Mouse (Mus musculus) embryonic stem cell, embryonic (primary cell): ENCODE results near the gene S100pbp.

ENCODE experiments used
- CTCF ChIA-PET, 4 experiments: fragments of 300-600 bp in 2 of 4; fragments of 350-600 bp in 2 of 4; sonication (Branson Sonifier 250); formaldehyde crosslinking; loops; one replicate each; lab custom pipeline; 2022; ENCODE audit warnings: inconsistent platforms in 2 of 4; lab: Charles Lee
- POLR2A ChIA-PET, 4 experiments: fragments of 300-600 bp in 2 of 4; fragments of 350-600 bp in 2 of 4; sonication (Branson Sonifier 250); formaldehyde crosslinking; loops; one replicate each; lab custom pipeline; 2022; ENCODE audit warnings: antibody characterized with exemption in 4 of 4, inconsistent platforms in 1 of 4; lab: Charles Lee

Gene S100pbp

DNA sequence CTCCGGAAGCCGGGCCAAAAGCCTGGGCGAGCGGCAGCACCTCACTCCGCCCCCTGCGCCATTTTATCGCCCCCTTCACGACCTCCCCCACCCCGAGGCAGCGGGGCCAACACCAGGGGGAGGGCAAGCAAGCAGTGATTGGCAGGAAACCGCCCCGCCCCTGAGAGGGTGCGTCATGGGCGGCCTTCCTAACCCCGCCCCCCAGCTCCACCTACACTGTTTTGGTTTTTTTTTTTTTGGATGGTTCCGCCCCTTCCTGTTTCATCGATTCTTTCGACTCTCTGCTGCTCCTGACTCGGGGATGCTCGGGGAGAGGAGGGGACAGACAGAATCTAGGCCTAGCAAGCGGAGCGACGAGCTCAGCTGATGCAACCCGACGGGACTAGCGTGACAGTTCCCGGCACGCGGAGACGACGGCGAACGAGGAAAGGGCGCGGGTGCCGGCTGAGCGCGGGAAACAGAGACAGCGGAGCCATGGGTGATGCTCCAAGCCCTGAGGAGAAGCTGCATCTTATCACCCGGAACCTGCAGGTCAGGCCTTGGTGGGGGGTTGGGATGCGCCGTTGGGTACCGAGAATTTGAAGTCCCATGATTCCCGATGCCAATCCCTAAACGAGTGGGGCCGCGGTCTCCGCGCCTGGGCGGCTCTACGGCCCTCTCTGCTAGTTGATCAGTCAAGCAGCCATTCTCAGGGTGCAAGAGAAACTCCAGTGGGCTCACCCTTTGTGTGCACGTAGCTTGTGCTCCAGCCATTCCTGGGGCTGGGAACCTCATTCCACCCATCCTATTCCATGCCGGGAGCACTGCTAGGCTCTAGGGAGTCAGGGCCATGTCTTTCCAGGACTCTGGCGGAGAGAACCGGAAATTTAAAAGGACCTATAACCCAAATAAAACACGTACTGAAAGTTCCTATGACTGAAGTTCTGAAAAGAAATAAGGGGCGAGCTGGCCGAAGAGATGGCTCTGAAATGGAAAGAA, at the start of gene S100pbp, which contains the start of gene Yars:
Gene S100pbp (minus strand): TSS at position 186 of the 978 bp plus-strand sequence.
Gene Yars (plus strand): TSS at position 219 of the 978 bp plus-strand sequence.
- CTCF ChIA-PET, result interaction anchor here (0.6 to 1.2 kb wide), 20 partner anchors 10 to 1365 kb away, joined by 3 to 8 read pairs (median 4); no protein-coding TSS in a partner anchor

DNA sequence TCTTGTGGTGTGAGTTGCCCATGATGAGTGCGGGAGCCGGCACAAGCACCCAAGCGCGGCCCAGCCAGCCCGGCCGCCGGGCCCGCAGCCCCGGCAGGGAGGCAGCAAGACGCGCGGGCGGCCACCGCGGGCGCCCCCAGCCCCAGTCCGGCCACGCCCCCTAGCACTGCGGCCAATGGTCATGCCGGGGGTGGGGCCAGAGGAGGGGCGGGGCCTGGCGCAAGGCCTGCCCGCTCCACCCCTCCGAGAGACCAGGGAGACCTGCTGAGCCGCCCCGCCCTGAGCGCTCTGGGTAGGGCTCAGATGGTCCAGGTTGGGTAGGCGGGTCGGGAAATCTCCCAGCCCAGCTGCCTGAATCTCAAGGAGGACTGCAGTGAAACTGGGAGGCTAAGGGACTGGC, 49.5 kb upstream of the S100pbp start:
- POLR2A ChIA-PET, result interaction anchor here (0.6 to 59.8 kb wide), 16 partner anchors 2 to 190 kb away, joined by 3 to 2422 read pairs (median 4); partner anchors contain the start of genes C77080 (in 2 of the 4), Rnf19b (in 1 of the 4), S100pbp (in 1 of the 4) and Yars (in 1 of the 4)
- CTCF ChIA-PET, result interaction anchor here in 2 of 4 experiments (1.0 to 1.1 kb wide), 2 partner anchors 18 to 37 kb away, joined by 4 read pairs; no protein-coding TSS in a partner anchor

More for the DNA sequence above, at the start of gene S100pbp, which contains the start of gene Yars:
- POLR2A ChIA-PET, result interaction anchor here (0.5 to 3.2 kb wide), 145 partner anchors 8 to 1876 kb away, joined by 3 to 38 read pairs (median 4); partner anchors contain the start of genes C77080 (in 3 of the 4), Bsdc1 (in 2 of the 4), Fndc5 (in 2 of the 4) and Azin2 (in 1 of the 4)

DNA sequence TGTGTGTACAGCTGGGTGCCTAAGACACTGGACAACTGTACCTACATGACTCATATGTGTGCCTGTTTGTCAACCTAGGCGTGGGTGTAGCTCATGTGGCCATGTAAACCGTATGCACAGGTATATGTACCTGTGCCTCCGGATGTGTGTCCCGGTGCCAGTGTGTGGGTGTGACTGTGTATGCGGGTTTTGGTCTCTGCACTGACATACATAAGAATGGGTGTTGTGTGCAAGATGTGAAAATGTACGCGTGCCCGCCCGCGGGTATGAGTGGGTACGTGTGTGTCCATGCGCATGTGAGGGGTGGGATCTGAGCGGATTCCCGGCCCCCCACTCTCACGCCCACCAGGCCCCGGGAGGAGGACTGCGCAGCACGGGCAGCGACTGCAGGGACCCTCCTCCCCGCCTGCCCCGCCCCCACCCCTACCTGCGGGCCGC, 49.1 kb upstream of the S100pbp start:
- CTCF ChIA-PET, result interaction anchor here in 2 of 4 experiments (1.0 to 1.1 kb wide), 2 partner anchors 18 to 37 kb away, joined by 4 read pairs; no protein-coding TSS in a partner anchor

DNA sequence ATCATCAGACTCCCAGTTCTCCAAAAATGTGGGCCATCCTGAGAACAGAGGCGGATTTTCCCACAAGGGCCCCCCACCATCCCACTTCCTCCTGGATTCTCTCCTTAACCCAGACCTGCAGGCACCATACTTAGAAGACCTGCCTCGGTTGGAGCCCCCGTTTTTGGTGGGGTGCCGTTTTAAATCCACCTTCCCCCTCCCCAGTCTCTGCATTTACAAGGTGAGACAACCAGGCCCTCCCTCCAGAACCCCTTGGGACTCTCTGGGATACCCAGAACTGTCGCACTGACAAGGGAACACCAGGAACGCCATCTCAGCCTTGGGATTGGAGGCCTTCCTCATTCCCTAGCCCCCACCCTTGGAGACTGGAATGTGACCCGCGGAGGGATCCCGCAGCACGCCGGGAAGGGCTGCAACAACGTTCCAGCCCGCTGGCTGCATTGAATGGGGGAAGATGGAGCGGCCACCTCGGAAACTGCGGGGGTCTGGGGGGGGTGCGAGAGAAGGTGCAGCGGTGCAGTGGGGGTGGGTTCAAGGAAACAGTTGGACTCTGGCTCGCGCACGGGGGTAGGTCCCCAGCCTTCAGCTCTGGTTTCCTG, 48.4 kb upstream of the S100pbp start:
- POLR2A ChIA-PET, result interaction anchor here (0.6 to 59.8 kb wide), 12 partner anchors 3 to 186 kb away, joined by 3 to 2422 read pairs (median 6); partner anchors contain the start of gene C77080 (in 2 of the 4)
- CTCF ChIA-PET, result no interaction called here

More for the DNA sequence above, 49.1 kb upstream of the S100pbp start:
- POLR2A ChIA-PET, result interaction anchor here (0.6 to 59.8 kb wide), 17 partner anchors 2 to 190 kb away, joined by 3 to 2422 read pairs (median 4); partner anchors contain the start of genes C77080 (in 2 of the 4) and Rnf19b (in 1 of the 4)

DNA sequence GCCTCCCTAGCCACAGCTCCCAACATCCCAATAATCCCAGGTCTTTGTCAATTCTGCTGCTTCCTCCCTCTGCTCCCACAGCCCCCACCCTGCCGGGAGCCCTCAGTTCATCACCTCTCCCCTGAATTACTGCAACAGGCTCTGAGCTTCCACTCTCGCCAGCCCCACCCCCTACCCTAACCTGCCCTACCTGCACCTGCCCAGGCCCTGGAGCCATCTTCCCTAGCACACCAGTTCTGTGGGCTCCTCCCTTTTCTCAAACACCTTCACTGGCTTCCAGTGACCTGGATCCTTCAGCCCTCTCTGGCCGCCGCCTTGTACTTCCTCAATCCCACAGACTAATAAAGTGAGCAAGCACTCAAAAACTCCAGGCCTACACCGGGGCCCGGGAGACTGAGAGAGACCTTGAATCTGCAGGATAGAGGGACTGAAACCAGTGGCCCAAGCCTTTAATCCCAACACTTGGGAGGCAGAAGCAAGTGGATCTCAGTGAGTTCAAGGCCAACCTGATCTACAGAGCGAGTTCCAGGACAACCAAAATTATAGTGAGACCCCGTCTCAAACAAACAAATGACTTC, 46.8 kb upstream of the S100pbp start:
- ChIA-PET CTCF (interaction anchor here in 2 of 4 experiments (0.6 to 1.1 kb wide), 2 partner anchors 9 to 12 kb away, joined by 3 read pairs; no protein-coding TSS in a partner anchor), POLR2A (interaction anchor here in 3 of 4 experiments (0.5 to 59.8 kb wide), 11 partner anchors 4 to 179 kb away, joined by 3 to 2422 read pairs (median 10); partner anchors contain the start of genes C77080 (in 2 of the 3) and Rbbp4 (in 1 of the 3))

DNA sequence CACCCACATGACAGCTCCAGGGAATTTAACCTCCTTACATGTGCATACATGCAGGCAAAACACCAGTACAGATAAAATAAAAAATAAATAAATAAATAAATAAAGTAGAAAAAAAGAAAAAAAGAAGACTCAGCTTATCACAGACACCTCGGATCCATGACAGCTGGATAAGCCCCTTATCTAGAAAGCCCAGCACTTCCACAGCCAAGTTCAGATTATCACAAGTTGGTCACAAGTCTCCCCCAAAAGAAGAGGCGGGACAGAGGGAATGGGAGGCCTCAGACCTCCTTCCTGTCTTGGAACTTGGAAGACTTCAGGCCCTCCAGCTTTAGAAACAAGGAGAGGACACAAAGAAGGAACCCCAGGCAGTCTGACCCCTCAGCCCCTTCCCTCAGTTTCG, 45.6 kb upstream of the S100pbp start:
- CTCF ChIA-PET, result interaction anchor here in 3 of 4 experiments (0.5 to 1.7 kb wide), 4 partner anchors 13 to 748 kb away, joined by 3 to 9 read pairs (median 4); no protein-coding TSS in a partner anchor
- POLR2A ChIA-PET, result interaction anchor here (0.5 to 59.8 kb wide), 15 partner anchors 6 to 226 kb away, joined by 3 to 2422 read pairs (median 7); partner anchors contain the start of genes C77080 (in 2 of the 4), S100pbp (in 1 of the 4) and Yars (in 1 of the 4)

DNA sequence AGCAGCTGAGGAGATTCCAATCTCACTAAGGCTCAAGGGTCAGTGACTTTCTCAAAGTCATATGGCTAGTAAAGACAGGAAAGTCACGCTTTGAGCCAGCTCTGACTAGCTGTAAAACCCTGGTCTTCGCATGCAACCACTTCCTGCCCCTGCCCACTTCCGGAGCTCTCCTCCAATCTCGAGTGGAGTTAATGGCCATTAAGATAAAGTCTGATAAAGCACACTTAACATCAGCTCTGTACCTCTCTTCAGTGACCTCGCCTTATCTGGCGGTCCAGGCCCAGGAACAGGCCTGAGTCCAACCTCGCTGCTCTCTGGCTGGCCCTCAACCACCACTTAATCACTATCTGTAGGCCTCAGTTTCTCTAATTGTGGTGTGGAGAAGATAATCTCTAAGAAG, 45.0 kb upstream of the S100pbp start:
- CTCF ChIA-PET, result interaction anchor here in 2 of 4 experiments (0.6 to 1.7 kb wide), 5 partner anchors 12 to 576 kb away, joined by 3 to 9 read pairs (median 3); no protein-coding TSS in a partner anchor
- POLR2A ChIA-PET, result interaction anchor here (0.7 to 59.8 kb wide), 20 partner anchors 6 to 227 kb away, joined by 3 to 2422 read pairs (median 4); partner anchors contain the start of genes C77080 (in 2 of the 4), S100pbp (in 2 of the 4), Yars (in 2 of the 4) and Rnf19b (in 1 of the 4)

DNA sequence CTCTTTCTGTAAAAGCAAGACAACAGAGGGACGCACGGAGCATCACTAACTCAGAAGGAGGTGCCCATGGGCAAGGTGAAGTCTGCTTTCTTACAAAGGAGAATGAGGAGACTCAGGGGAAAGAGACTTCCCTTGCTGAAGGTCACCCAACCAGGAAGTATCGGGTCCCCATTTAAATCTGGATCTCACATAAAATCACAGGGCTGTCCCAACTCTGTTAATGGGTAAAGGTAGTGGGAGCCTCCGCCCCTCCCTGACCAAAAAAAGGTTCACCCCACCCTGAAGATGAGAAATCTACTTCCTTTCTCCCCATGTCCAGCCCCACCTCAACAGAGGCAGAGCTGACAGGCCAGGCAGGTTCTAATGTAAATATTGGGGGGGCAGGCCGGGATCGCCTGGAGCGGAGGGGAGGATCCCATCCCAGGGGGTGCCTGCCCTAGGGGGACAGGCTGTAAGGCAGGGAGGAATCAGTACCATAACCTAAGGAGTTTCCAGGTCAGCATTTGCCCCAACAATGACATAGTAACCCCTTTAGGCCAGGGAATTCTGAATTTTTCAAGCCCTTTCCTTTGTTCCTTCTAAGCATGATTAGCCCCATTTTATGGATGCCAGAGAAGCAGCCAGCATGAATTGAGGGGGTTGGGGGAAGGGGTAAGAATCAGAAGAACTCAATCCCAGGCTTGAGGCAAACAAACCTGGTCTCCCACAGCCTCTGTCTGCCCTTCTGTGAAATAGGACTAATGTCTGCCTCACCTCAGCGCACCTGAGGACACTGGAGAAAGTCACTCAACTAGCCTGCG, 43.2 kb upstream of the S100pbp start:
- ChIA-PET CTCF (interaction anchor here in 2 of 4 experiments (1.4 to 3.6 kb wide), 3 partner anchors 14 to 43 kb away, joined by 4 to 16 read pairs (median 8); partner anchors contain the start of genes S100pbp (in 1 of the 2) and Yars (in 1 of the 2)), POLR2A (interaction anchor here in 3 of 4 experiments (1.1 to 59.8 kb wide), 21 partner anchors 5 to 1888 kb away, joined by 3 to 2422 read pairs (median 13); partner anchors contain the start of genes C77080 (in 3 of the 3), Rnf19b (in 2 of the 3) and Bsdc1 (in 1 of the 3))

DNA sequence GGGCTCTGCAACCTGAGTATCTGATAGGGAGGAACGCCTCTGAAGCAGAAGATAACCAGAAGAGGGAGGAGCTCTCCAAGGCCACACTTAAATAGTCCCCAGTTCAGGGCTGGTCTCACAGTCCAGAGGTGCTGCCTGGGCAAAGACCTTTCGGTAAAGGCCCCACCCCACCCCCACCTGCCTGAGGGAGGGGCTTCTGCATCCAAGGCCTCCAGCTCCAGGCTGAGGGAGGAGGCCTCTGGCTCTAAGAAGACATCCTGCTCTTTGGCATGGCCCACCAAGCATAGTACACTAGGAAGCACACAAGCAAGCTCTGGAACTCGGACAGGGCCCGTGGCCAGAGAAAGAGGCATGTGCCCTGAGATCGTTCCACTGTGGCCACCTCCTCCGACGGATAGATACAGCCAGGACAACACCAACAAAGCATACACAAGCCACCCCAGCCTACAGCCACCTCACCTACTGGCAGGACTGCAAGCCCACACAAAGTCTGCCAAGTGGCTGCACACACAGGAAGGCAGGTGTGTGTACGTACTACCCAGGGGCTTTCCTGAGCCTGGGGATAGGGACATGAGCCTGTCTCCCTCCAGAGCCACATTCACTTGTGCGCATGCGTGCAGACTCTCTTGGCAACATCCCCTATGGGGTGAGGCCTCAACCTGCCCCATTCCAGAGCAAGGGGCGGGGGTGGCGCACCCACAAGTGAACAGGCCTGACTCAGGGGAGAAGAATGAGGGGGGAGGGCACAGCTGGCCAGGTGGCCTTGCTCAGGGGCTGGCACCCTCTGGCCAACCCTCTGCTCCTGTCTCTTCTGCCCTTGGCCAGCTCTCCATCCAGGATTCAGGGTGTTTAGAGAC, 42.3 kb upstream of the S100pbp start:
- POLR2A ChIA-PET, result interaction anchor here (0.5 to 59.8 kb wide), 79 partner anchors 4 to 1887 kb away, joined by 3 to 2422 read pairs (median 5); partner anchors contain the start of genes C77080 (in 3 of the 4), Rnf19b (in 3 of the 4), S100pbp (in 3 of the 4) and Yars (in 3 of the 4)
- CTCF ChIA-PET, result interaction anchor here (0.5 to 3.6 kb wide), 28 partner anchors 9 to 553 kb away, joined by 3 to 32 read pairs (median 4); partner anchors contain the start of genes S100pbp (in 1 of the 4) and Yars (in 1 of the 4)

DNA sequence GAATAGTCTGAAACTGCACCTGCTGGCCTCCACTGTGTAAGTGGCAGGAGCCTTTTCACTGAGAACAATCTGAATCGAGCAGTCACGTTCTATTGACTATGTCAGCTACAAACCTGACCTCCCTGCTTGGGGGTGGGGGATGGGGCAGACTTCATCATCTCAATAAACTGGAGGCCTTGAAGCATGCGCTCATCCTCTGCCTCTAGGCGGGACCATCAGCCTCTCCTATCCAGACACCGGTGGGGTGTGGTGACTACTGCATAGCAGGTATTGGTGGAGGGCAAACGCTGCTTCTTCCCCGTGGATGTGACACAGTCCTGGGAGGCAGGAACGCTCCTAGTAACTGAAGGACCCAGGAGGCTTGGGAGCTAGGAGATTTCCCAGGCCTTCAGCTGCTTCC, 41.4 kb upstream of the S100pbp start:
- ChIA-PET POLR2A (interaction anchor here (0.5 to 59.8 kb wide), 77 partner anchors 3 to 1886 kb away, joined by 3 to 2422 read pairs (median 5); partner anchors contain the start of genes C77080 (in 3 of the 4), Rnf19b (in 3 of the 4), S100pbp (in 3 of the 4) and Yars (in 3 of the 4)), CTCF (interaction anchor here in 3 of 4 experiments (0.6 to 3.6 kb wide), 33 partner anchors 9 to 1440 kb away, joined by 3 to 32 read pairs (median 4); partner anchors contain the start of genes S100pbp (in 2 of the 3), Yars (in 2 of the 3) and Rbbp4 (in 1 of the 3))

DNA sequence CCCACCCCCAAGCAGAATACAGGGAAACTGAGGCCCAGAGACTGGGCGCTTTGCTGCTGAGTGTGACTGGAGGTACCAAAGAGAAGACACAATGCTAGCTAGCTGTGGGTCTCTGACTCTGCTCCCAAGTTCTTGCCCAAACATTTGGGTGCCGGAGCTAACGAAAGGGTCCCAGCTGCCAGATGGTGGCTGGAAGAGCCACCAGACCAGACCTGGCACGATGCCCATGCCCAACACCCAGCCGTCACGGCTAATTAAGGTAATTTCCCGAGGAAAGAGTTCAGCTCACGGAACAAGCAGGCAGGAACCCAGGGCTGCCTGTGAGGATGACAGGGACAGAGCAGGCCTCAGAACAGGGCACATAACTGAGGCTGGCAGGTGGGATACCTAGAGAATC, 38.5 kb upstream of the S100pbp start:
- ChIA-PET CTCF (interaction anchor here in 2 of 4 experiments (1.3 to 2.1 kb wide), 5 partner anchors 8 to 115 kb away, joined by 3 to 12 read pairs (median 3); no protein-coding TSS in a partner anchor), POLR2A (interaction anchor here (0.9 to 59.8 kb wide), 25 partner anchors 0 to 386 kb away, joined by 3 to 2422 read pairs (median 8); partner anchors contain the start of genes S100pbp (in 3 of the 4), Yars (in 3 of the 4), Bsdc1 (in 2 of the 4) and C77080 (in 2 of the 4))

DNA sequence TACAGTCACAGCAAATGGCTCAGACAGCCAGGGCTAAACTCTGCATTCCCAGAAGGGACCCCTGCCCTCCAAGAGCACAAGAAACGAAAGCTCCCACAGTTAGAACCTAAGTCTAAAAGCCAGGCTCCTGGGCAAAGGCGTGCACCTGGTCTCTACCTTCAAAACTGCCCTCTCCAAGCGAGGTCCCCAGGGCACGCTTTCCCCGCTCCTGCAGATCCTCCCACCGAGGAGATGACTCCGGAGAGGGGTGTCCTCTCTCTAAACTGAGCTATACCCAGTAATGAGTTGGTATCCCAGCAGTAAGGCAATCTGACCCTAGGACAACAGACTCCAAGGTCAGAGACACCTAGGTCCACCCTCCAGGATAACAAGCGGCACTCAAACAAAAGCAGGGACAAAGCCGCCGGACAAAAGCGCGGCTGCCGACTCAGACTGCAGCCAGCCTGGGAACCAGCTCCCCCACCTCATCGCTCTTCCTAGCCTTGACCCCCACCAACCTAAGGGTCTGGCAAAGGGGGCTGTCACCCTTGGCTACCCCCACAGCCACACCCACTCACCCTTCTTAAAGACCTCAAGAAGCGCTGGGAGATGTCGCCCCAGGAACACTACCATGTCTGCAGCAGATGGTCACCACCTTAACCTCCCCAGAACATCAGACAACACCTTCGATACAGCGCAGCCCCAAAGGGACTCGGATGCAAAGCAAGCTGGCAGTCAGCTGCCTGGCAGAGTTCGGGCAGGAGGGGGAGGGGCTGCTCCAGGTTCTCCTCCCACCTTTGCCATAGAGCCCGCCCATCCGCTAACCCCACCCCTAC, 37.9 kb upstream of the S100pbp start:
- CTCF ChIA-PET, result interaction anchor here in 3 of 4 experiments (0.6 to 2.1 kb wide), 12 partner anchors 9 to 114 kb away, joined by 3 to 12 read pairs (median 3); no protein-coding TSS in a partner anchor
- POLR2A ChIA-PET, result interaction anchor here (0.5 to 59.8 kb wide), 35 partner anchors 1 to 386 kb away, joined by 3 to 2422 read pairs (median 5); partner anchors contain the start of genes Bsdc1 (in 2 of the 4), C77080 (in 2 of the 4), S100pbp (in 2 of the 4) and Yars (in 2 of the 4)

DNA sequence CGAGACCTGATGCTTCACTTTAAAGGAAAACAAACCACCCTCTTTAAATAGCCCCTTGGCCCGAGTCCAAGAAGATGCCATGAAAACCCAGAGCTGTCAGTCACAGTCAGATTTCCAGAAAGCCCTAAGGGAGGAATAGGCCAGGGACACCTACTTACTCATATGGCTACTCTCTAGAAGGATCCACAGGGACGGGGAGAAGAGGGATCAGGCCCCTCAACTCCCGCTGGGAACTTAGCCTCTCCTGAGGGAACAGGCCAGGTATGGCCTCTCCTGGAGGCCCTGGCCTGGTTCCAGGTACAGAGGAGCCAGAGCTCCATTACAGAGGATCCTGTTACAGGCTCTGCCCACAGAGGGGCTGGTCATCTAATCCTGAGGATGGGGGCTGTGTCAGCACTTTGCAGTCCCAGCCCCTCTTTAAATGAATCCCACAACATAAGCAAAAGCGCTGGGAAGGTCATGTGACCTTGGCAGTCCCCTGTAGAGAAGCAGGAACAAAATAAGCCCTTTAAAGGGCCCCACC, 37.0 kb upstream of the S100pbp start:
- CTCF ChIA-PET, result interaction anchor here in 3 of 4 experiments (0.6 to 2.1 kb wide), 10 partner anchors 15 to 89 kb away, joined by 3 to 12 read pairs (median 4); no protein-coding TSS in a partner anchor
- POLR2A ChIA-PET, result interaction anchor here (0.6 to 59.8 kb wide), 29 partner anchors 2 to 235 kb away, joined by 3 to 2422 read pairs (median 7); partner anchors contain the start of genes Bsdc1 (in 2 of the 4), C77080 (in 2 of the 4), S100pbp (in 2 of the 4) and Yars (in 2 of the 4)
